Mouse (Mus musculus) left cerebral cortex, postnatal 4 days (tissue): ENCODE data around the gene Dlst. TPM values are rescaled to one million over a fixed set of nuclear protein-coding genes. Genes with fewer than 3 reads are reported as not detected.

Source experiments
- DNase-seq: peaks from one replicate; pipeline ENCODE4 v3.0.0-alpha.2; 2022
- intact Hi-C: fragments of 180-260 bp; cut with DNase I; formaldehyde crosslinking; loops from one replicate; pipeline ENCODE4 v1.15.1; 2025
- total RNA-seq, 2 experiments: library from RNA; stranded (reverse); gene quantifications; 2 replicates each; pipeline ENCODE4 v1.2.3; 2021

The Dlst gene
- total RNA-seq: 100 to 1,000 TPM; 157 to 166 TPM

DNA sequence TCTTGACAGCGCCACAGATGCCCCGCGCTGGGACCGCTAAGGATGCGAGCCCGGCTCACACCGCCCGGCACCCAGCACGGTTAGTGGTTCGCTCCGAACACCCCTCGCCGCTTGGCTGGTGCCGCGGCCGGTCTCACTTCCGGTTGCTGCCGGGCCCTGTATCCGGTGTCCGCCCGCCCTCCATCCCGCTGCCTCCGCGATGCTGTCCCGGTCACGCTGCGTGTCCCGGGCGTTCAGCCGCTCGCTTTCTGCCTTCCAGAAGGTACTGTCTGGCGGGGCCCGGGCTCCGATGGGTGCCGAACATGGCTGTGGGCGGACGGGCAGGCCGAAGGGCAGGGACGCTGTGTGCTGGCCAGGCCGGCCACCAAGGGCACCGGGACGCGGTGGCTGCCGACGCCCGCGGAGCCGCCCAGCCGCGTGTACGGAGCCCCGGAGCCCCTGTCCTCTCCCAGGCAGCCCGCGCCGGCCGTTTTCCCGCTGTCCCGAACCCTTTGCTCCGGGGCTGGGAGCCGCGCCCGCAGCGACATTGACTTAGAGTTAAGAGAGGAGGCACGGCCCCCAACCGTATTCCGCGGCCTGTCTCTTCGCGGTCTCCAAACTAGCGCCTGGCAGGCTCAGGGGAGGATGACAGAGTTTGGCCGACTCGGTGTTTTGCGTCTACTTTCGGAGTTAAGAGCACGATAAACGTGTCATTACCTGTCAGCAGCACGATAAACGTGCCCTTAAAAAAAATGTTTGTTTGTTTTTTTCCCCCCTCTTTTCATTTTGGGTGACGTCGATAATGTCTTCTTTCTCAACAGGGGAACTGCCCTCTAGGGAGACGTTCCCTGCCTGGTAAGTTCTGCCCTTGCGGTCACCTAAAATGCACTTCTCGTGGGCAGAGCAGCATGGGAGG is at the start of gene Dlst, which contains the start of gene Prox2:
TSS of gene Dlst (plus strand) at position 136 of the 895 bp plus-strand sequence.
TSS of gene Prox2 (minus strand) at position 62 of the 895 bp plus-strand sequence.
- intact Hi-C loops: no loop called here

DNA sequence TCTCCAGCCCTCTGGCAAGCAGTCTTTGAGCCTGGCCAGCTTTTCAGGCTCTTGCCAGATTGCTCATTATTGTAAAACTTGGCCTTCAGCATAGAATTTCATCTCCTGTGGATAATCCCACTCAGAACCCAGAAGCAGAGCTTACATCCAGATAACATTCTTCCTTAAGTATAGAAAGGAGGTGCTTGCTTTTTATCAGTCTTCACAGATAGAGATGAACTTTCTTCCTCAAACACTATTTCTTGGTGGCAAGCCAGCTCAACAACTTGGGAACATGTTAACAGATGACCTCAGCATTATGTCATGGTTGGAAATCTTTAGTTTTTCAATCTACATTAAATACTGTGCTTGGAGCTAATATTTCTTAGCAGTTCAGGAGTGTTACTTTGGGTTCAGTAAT is 39.6 kb upstream of the Dlst start:
- no peak for DNase-seq
- intact Hi-C loops: no loop called here

More for the DNA sequence above, at the start of gene Dlst, which contains the start of gene Prox2:
- DNase-seq: peak; percentile 90

- no peak for DNase-seq
- intact Hi-C loops: no loop called here
Measured at GRCm38 (mm10) chr12:85077100-85077499, 33.5 kb upstream of the Dlst start.

GRCm38 (mm10) chr12:85084257-85084656 is 26.4 kb upstream of the Dlst start:
- intact Hi-C loops: no loop called here
- no peak for DNase-seq

DNA sequence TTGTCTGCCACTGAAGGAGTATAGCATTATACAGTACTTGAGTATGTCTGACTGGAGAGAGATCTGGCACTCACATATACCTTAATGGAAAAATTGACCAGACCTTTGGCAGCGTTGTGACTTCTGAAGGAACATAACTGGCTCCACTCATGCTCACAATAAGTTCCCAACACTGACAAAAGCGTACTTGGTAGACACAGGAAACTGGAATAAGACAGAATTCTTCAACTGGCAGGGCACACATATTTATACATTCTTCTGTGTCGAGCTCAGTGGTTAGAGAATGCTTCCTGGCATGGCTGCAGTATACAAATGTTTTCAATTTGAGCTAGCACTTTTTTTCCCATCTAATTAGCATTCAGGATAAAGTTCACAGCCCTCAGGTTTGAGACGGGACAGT is 25.7 kb upstream of the Dlst start:
- DNase-seq: no peak
- intact Hi-C loops: no loop called here

DNA sequence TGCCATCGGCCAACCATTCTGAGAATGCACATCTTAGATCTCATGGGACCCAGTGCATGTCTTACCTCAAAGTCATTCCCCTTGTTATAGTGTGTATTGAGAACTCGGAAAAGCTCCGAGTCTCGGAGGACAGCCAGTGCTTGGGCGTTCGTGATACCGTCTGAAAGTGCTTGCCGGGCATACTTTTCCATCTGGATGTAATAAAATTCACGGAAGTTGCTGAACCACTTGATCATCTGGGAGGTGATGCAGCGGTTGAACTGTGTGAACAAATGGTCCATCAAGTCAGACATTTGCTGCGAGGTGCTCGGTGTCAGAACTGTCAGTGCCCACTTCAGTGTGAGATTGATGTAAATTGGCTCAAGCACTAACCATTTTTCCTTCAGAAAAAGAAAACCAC is 22.8 kb upstream of the Dlst start:
- intact Hi-C loops: no loop called here

DNA sequence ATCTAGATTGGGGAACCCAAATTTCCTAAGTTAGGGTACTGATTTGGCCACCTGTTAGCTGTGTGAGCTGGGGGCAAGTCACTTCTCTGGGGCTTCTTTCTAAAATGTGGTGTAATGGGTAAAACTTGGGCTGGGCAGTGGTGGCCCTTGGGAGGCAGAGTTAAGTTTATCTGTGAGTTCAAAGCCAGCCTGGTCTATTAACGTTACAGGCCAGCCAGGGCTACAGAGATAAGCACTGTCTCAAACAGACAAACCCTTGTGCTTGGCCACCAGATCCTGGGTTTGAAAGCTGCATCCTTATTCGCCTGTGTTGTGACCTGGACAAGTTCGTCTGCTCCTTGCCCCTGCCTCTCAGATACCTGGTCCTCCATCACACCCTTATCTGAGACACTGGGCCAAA is 19.4 kb upstream of the Dlst start:
- intact Hi-C loops: no loop called here

More for the DNA sequence above, 22.8 kb upstream of the Dlst start:
- no peak for DNase-seq

GRCm38 (mm10) chr12:85092214-85092613 is 18.4 kb upstream of the Dlst start:
- DNase-seq: peak; percentile 74
- intact Hi-C loops: no loop called here

More for the DNA sequence above, 19.4 kb upstream of the Dlst start:
- no peak for DNase-seq

- peak; percentile 62 for DNase-seq
- intact Hi-C loops: no loop called here
Measured at GRCm38 (mm10) chr12:85094010-85094409, 16.6 kb upstream of the Dlst start.

- peak; percentile 65 for DNase-seq
- intact Hi-C loops: no loop called here
Measured at GRCm38 (mm10) chr12:85094706-85095105, 15.9 kb upstream of the Dlst start.

GRCm38 (mm10) chr12:85095146-85095545 is 15.5 kb upstream of the Dlst start:
- no peak for DNase-seq
- intact Hi-C loops: no loop called here

GRCm38 (mm10) chr12:85095859-85096258 is 14.8 kb upstream of the Dlst start:
- intact Hi-C loops: no loop called here
- DNase-seq: peak; percentile 39

GRCm38 (mm10) chr12:85101001-85101400 is 9.6 kb upstream of the Dlst start:
- DNase-seq: no peak
- intact Hi-C loops: no loop called here

GRCm38 (mm10) chr12:85101521-85102106 is 9.0 kb upstream of the Dlst start:
- no peak for DNase-seq
- intact Hi-C loops: no loop called here

DNA sequence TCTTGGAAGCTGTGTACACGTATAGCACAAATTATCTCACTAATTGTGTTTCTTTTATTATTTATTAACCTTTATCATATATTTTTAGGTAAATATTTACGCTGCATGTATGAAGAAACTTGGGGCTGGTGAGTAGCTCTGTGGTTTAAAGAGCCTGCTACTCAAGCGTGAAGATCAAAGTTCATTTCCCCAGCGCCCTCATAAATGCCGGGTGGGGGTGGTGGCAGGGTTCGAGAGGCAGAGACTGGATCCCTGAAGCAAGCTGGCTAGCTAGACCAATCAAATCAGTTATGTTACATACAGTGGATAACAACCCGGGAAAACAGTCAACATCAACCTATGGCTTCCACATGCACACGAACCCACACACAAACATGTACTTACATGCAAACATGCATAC is 7.5 kb upstream of the Dlst start:
- intact Hi-C loops: no loop called here
- no peak for DNase-seq

DNA sequence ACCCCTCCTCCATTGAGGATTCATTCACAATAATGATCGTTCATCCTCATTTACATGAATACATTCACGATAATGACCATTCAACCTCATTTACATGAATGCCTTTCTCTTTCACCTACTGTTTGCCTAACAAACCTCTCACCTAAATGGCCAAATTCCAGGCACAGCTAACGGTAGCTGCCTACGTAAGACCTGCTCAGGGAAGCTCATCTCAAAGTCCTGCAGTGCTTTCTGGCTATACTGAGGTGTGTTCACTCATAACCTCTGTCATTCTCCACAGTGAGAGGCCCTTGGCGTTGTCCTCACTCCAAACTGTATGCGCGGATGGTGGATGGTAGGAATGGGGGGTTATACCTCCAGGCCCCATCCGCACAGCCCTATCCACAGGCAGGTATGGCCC is 5.8 kb upstream of the Dlst start:
- no peak for DNase-seq
- intact Hi-C loops: no loop called here

DNA sequence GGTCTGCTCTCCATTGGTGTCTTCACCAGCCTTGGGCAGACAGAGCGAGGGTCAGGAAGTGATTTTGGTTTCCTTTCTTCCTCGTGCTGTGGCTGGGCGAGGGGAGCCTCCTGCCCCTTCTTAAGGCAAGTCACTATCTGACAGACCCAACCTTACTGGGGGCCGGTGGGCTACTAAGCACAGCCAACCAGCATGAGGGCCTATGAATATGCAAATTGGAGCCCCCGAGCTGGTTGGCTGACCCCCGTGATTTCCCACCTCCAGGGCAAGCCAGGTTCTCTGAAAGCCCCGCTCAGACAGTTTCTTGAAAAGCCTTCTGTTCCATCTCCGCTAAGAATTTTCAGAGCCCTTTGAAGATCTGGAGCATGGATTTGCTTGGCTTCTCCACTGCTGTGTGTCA is 4.3 kb upstream of the Dlst start:
- no peak for DNase-seq
- intact Hi-C loops: no loop called here

GRCm38 (mm10) chr12:85108643-85109042 is 2.0 kb upstream of the Dlst start:
- intact Hi-C loops: no loop called here
- DNase-seq: no peak

DNA sequence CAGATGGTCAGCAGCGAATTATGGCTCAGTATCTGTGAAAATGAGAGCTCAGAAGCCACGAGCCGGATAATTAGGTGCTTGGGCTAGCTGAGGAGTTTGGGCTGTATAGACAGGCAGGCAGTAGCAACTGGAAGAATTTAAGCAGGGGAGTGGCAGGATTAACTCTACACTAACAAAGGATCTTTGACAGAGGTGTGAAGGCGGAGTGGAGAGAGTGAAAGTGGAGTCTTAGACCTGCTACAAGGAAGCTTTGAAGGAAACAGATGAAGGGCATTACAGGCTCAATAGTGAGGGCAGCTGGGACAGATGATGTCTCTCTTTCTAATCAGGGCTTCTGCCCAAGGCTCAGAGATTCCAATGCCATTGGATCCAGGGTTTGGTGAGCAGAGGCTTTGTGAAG is 1.2 kb upstream of the Dlst start:
- DNase-seq: no peak
- intact Hi-C loops: no loop called here

- no peak for DNase-seq
- intact Hi-C loops: no loop called here
Measured at GRCm38 (mm10) chr12:85110011-85110697, 479 bp upstream of the Dlst start.

- no peak for DNase-seq
- intact Hi-C loops: no loop called here
Measured at GRCm38 (mm10) chr12:85112550-85113251, 2.1 kb downstream of the Dlst start.
